Mouse (Mus musculus) MEL-GATA-1-ER (cell line): ENCODE measurements around the gene Parg.

ENCODE experiments used
- DNase-seq: peaks from one replicate; pipeline ENCODE4 v3.0.0-alpha.2; 2012; ENCODE audit warnings: low read depth; ENCODE audit errors: extremely low read depth

Parg gene

DNA sequence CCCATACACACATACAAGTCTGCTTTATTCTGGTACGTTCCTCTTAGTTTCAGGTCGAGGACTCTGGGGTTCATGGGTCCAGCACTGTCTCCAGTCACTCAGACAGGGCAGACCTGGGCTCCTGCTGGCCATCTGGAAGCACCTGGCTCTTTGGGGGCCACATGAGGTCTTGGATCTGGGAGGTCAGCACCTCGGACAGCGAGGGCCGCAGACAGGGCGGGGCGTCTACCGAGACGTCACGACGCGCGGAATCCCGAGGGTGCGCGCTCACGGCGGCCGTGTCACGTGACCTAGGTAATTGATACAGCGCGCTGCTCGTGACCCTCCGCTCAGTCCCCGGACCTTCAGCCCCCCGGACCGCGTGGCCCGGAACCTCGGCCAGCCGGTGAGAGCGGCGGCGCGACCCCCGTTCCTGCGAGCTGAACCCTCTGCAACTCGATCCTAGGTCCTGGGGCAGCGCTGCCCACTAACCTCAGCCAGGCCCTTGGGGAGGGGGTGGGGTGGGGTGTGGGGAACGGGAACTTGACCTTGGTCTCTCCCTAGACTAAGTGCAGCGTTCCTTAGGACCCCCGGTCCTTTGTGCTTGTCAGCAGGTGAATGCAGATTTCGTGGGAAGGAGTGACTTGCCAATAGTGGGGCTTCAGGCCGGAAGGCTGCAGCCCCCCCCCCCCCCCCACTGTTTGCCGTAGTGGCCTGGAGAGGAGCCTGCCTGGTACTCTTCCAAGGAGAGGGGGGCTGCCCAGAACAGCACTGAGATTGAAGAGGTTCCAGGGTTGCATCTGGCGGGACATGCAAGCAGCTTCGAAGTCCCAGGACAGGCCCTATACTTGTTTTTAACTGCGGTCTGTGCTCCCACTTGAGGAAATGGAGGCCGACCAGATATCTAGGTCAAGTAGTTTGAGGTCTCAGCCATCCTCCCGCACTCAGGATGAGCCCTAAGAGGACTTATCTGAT, 120.3 kb downstream of the Parg start, which contains the start of gene Ogdhl:
Ogdhl (plus strand) TSS at position 288 of the 954 bp plus-strand sequence.
- peak; percentile 30 for DNase-seq

- DNase-seq, result no peak
These were observed 121.5 kb downstream of the Parg start for GRCm38 (mm10) chr14:32323221-32323620.

DNA sequence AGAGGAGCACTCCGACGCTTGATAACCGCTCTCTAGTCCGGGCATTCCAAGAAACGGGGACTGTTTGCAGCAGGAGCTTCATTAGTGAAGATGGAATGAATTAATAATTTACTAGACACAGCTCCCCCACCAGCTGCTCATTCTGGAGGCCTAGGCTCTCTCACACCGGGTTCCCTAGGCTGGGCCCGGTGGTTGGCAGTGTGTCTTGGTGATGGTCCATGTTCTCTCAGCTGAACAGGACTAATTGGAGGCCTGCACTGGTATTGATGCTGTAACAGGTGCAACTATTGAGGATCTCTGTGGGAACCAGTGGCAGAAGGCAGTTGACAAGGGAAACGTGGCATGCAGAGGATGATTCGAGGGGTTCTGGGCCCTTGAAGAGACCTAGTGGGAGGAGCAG, 125.6 kb downstream of the Parg start:
- no peak for DNase-seq

GRCm38 (mm10) chr14:32332515-32333445, 131.0 kb downstream of the Parg start:
- no peak for DNase-seq

DNA sequence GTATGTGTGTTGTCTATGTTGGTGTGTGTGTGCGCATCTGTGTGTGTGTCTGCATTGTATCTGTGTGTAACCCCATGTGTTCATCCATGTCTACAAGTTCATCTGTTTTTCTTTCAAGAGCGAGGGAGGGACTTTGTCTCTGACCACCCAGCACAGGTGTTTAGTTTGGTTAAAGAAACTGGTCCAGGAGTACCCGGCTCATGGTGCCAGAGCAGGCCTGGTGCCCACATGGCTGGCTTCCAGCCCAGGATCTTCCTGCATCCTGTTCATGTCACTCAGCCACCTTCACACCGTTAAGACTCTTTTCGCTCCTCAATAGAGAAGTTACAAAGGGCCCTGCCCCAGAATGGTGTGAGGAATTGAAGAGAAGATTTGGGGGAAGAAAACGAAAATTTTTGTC, 134.3 kb downstream of the Parg start:
- no peak for DNase-seq

GRCm38 (mm10) chr14:32336547-32336946, 134.8 kb downstream of the Parg start:
- no peak for DNase-seq

GRCm38 (mm10) chr14:32341823-32342222, 140.1 kb downstream of the Parg start:
- no peak for DNase-seq

GRCm38 (mm10) chr14:32344176-32344575, 142.4 kb downstream of the Parg start:
- no peak for DNase-seq

GRCm38 (mm10) chr14:32344694-32345093, 142.9 kb downstream of the Parg start:
- no peak for DNase-seq
